Mouse (Mus musculus) embryo, embryonic 11 days (tissue): ENCODE results near the gene Nfu1.

Experiments used
- DNase-seq: peaks from one replicate; pipeline ENCODE4 v3.0.0-alpha.2; 2015

The Nfu1 gene

GRCm38 (mm10) chr6:87008887-87009286 is at the start of gene Nfu1:
Nfu1 (plus strand) TSS chr6:87009236.
- no peak for DNase-seq

- no peak for DNase-seq
Observed at GRCm38 (mm10) chr6:86963987-86964685, 44.9 kb upstream of the Nfu1 start.

GRCm38 (mm10) chr6:86967166-86967565 is 41.9 kb upstream of the Nfu1 start:
- no peak for DNase-seq

GRCm38 (mm10) chr6:86973956-86974355 is 35.1 kb upstream of the Nfu1 start:
- DNase-seq: no peak

GRCm38 (mm10) chr6:86978156-86978908 is 30.7 kb upstream of the Nfu1 start:
- DNase-seq: no peak

- DNase-seq: no peak
Observed at GRCm38 (mm10) chr6:86978909-86979265, 30.1 kb upstream of the Nfu1 start.

- no peak for DNase-seq
Observed at GRCm38 (mm10) chr6:86981206-86981605, 27.8 kb upstream of the Nfu1 start.

GRCm38 (mm10) chr6:86985314-86986106 is 23.5 kb upstream of the Nfu1 start:
- no peak for DNase-seq

- DNase-seq: no peak
Observed at GRCm38 (mm10) chr6:86989576-86989975, 19.5 kb upstream of the Nfu1 start.

- no peak for DNase-seq
Observed at GRCm38 (mm10) chr6:86991041-86991440, 18.0 kb upstream of the Nfu1 start.

GRCm38 (mm10) chr6:86992349-86992748 is 16.7 kb upstream of the Nfu1 start:
- no peak for DNase-seq

- no peak for DNase-seq
Observed at GRCm38 (mm10) chr6:86994254-86994653, 14.8 kb upstream of the Nfu1 start.

- no peak for DNase-seq
Observed at GRCm38 (mm10) chr6:86996629-86997307, 12.3 kb upstream of the Nfu1 start.

GRCm38 (mm10) chr6:86997360-86997759 is 11.7 kb upstream of the Nfu1 start:
- DNase-seq: no peak

GRCm38 (mm10) chr6:87001995-87002394 is 7.0 kb upstream of the Nfu1 start:
- DNase-seq: no peak

GRCm38 (mm10) chr6:87002521-87003055 is 6.4 kb upstream of the Nfu1 start:
- DNase-seq: peak; percentile 88

GRCm38 (mm10) chr6:87004099-87004498 is 4.9 kb upstream of the Nfu1 start:
- no peak for DNase-seq

GRCm38 (mm10) chr6:87005577-87005976 is 3.5 kb upstream of the Nfu1 start:
- no peak for DNase-seq

- peak; percentile 96 for DNase-seq
Observed at GRCm38 (mm10) chr6:87009692-87010328, 774 bp downstream of the Nfu1 start.

GRCm38 (mm10) chr6:87016916-87017315 is 7.9 kb downstream of the Nfu1 start:
- DNase-seq: peak; percentile 61

- no peak for DNase-seq
Observed at GRCm38 (mm10) chr6:87018874-87019273, 9.8 kb downstream of the Nfu1 start.

GRCm38 (mm10) chr6:87021791-87022190 is 12.8 kb downstream of the Nfu1 start:
- DNase-seq: no peak
